Mouse (Mus musculus) B cell, adult 2 months (primary cell): ENCODE results near the gene Sde2.
A peak's percentile ranks its signal among the peaks of the same experiment; 100 is the strongest.
"Not testable (repeated sequence)": the region's sequence is repeated elsewhere in the genome, so short reads cannot be mapped to it uniquely, and the experiment has no call there.

ENCODE experiments used
- DNase-seq, 2 experiments: peaks; one replicate each; pipeline ENCODE4 v3.0.0; 2022

Gene Sde2

GRCm38 (mm10) chr1:180889172-180889571 lies 38.2 kb downstream of the Sde2 start:
- DNase-seq: no peak

- DNase-seq: peak; percentile 54 to 60
Observed at GRCm38 (mm10) chr1:180889841-180890240, 38.9 kb downstream of the Sde2 start.

GRCm38 (mm10) chr1:180892808-180893207 lies 41.9 kb downstream of the Sde2 start, which contains the start of gene Lefty2:
Lefty2 (plus strand) TSS chr1:180893108.
- no peak for DNase-seq

GRCm38 (mm10) chr1:180894088-180894987 lies 43.4 kb downstream of the Sde2 start:
- not testable (repeated sequence) for DNase-seq

- DNase-seq: peak; percentile 49 to 50
Observed at GRCm38 (mm10) chr1:180901107-180901506, 50.2 kb downstream of the Sde2 start.

- no peak for DNase-seq
Observed at GRCm38 (mm10) chr1:180902915-180903314, 52.0 kb downstream of the Sde2 start.

GRCm38 (mm10) chr1:180903666-180904038 lies 52.7 kb downstream of the Sde2 start:
- no peak for DNase-seq

GRCm38 (mm10) chr1:180904039-180904814 lies 53.3 kb downstream of the Sde2 start, which contains the start of gene Pycr2:
Pycr2 (plus strand) TSS chr1:180904293.
- peak; percentile 89 to 90 for DNase-seq

- DNase-seq: no peak
Observed at GRCm38 (mm10) chr1:180904815-180905080, 53.8 kb downstream of the Sde2 start.

- DNase-seq: no peak
Observed at GRCm38 (mm10) chr1:180905307-180905706, 54.4 kb downstream of the Sde2 start.

- DNase-seq: no peak
Observed at GRCm38 (mm10) chr1:180905876-180906275, 54.9 kb downstream of the Sde2 start.

GRCm38 (mm10) chr1:180906461-180907147 lies 55.7 kb downstream of the Sde2 start:
- no peak for DNase-seq

- DNase-seq: no peak
Observed at GRCm38 (mm10) chr1:180911138-180911537, 60.2 kb downstream of the Sde2 start.

- no peak for DNase-seq
Observed at GRCm38 (mm10) chr1:180911653-180912287, 60.8 kb downstream of the Sde2 start.

GRCm38 (mm10) chr1:180912792-180913191 lies 61.9 kb downstream of the Sde2 start:
- DNase-seq: no peak

GRCm38 (mm10) chr1:180913797-180914196 lies 62.9 kb downstream of the Sde2 start:
- DNase-seq: no peak

GRCm38 (mm10) chr1:180916425-180916824 lies 65.5 kb downstream of the Sde2 start:
- DNase-seq: no peak

GRCm38 (mm10) chr1:180917053-180917452 lies 66.1 kb downstream of the Sde2 start:
- no peak for DNase-seq
